Mouse (Mus musculus) monocyte, adult 5-6 weeks (primary cell): ENCODE results near the gene Olfr1390. TPM values are rescaled to one million over a fixed set of nuclear protein-coding genes. Genes with fewer than 3 reads are reported as not detected.
"Not testable (repeated sequence)": the region's sequence is repeated elsewhere in the genome, so short reads cannot be mapped to it uniquely, and the experiment has no call there.

ENCODE experiments used
- ATAC-seq: fragments of 153-309, 156-312 bp; replicated peaks from 2 replicates; pipeline ENCODE4 v1.8.0; 2017; ENCODE audit warnings: mild to moderate bottlenecking; ENCODE audit not compliant: low TSS enrichment, insufficient number of reproducible peaks, severe bottlenecking, poor library complexity, low FRiP score
- total RNA-seq: library from RNA; stranded (forward); fragments of 200-1000, 200-491, 200-594 nt; gene quantifications from 3 replicates; pipeline ENCODE4 v1.2.3, GENCODE M21; 2017

The Olfr1390 gene
- not detected in 3 replicates for total RNA-seq

DNA sequence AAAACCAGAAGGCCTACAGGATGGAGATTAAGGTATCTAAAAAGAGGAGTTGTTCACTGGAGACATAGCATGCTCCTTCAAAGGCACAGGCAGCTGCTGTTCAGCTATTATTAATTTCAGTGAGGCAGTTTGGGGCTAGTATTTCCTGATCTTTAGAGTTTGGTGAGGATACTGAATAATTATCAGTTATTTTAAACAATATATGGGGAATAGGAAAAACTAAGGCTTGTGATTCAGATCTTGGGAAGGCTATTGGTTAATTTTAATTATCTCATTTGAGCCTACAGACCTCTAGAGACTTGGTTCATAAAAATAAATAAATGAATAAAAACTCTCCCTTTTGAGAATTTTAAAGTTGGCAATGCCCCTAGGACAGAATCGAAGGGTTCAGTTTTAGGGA lies at the start of gene Olfr1390:
TSS of gene Olfr1390 (plus strand) at position 301 of the 400 bp plus-strand sequence.
- no peak for ATAC-seq

DNA sequence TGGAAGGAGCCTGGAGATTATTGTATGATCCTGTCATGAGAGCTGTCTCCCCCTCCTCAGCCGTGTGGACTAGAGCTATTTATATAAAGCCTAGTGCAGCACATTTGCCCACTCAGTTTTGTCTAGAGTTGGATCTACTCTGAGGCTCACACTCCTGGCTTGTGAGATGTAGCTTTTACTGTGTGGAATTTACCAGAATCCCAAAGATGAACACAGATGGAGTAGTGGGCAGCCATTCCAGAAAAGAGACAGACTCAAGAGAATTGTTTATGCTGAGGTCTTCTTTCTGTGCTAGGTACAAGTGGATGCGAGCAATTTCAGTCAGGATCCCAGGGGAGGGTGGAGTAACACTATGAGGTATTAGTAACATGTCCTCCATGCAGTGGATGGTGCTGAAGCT lies 47.7 kb upstream of the Olfr1390 start:
- no peak for ATAC-seq

DNA sequence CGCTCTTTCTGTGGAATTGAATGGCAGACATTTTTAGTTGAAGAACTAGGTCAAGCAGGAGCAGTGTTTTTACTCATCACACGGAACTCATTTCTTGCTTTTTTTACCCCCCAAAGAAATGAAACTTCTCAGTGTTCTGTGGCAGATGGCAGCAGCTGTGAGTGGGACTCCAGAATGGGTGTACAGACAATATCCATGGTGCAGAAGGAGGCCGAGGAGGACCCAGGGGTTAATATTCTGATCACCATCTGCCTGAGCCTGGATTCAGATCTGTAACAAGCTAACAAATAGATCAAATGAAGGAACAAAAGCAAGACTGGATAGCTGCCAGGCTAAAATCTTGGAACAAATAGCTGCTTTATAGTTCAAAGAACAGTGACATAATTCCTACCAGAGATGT lies 42.2 kb upstream of the Olfr1390 start:
- no peak for ATAC-seq

GRCm38 (mm10) chr11:49304441-49304840 lies 30.5 kb upstream of the Olfr1390 start, which contains the start of gene Olfr10:
Gene Olfr10 (plus strand): TSS chr11:49304741.
- ATAC-seq, result no peak

DNA sequence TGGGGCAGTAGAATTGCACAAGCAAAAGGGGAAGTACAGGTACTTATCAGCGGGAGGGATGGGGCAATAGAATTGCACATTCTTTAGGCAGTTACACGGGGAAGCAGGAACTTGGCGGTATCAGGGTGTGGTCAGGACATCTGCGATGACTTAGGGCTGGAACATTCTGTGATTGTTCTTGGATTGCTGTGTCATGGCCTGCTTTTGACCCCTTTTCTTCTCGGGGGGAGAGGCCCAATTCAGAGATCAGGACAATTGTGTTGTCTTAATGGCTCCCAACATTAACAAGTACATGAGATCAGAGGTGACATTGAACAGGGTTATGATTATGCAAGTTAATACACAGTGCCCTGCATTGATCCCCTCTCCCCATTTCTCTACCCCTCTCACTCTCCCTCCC lies 26.4 kb upstream of the Olfr1390 start:
- ATAC-seq, result not testable (repeated sequence)

GRCm38 (mm10) chr11:49322442-49322841 lies 12.5 kb upstream of the Olfr1390 start, which contains the start of gene Olfr1391:
Gene Olfr1391 (plus strand): TSS chr11:49322742.
- no peak for ATAC-seq

DNA sequence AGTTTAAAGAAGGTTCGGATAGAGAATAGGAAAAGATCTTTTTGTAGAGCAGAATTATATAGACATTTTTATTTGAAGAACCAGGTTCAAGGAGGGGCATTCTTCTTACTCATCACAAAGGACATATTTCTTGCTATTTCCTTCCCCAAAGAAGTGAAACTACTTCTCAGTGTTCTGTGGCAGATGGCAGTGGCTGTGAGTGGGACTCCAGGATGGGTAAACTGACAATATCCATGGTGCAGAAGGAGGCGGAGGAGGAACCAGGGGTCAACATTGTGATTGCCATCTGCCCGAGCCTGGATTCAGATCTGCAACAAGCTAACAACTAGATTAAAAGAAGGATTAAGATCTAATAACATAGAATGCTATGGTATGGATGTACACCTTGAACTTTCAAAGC lies 8.3 kb upstream of the Olfr1390 start:
- ATAC-seq, result no peak

DNA sequence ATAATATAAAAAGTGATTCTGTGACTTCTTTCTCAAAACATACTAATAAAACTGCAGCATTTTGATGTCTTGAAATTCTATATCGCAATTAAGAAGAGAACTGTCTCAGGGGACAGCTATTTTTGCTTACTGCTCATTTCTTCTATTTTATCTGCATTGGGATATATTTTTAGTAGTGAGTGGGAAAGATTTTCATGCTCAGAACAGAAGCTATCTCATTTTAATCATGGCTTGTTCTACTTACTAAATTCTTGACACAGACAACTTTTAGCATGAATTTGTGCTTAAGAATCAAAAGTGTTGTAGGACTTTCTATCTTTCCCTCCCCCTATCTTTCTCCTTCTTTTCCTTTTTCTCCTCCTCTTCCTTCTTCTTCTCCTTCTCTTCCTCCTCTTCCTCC lies 5.3 kb upstream of the Olfr1390 start:
- ATAC-seq, result no peak

DNA sequence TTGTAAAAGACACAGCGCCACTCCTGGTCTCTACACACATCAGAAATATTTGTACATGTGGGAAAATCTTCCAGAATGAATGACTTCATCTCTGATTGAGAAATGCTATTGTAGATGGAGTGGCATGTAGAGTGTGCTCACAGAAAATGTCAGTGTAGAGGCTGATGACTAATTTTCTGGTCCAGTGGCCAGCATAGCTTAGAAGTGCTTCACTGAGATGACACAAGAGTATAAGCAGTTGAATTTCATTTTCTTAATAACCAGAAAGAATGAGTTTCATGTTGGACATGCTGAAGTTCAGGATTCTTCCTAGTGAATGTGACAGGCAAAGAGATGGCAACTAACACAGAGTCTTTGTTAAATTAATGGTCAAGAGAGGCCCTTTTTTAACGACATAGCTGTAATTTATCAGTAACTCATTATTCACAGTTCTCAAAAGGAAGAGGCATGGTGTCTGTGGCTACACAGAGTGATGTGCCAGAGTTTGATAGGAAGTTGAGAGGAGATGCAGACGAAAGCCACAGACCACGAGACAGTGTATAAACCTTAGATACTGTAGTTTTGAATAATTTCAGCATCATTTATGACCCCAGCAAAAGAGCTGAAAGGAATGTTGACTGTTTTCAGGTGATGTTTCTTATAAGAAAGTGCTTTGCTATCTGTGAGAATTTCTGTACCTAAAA lies 2.3 kb downstream of the Olfr1390 start:
- no peak for ATAC-seq

GRCm38 (mm10) chr11:49383133-49383532 lies 48.1 kb downstream of the Olfr1390 start:
- no peak for ATAC-seq

DNA sequence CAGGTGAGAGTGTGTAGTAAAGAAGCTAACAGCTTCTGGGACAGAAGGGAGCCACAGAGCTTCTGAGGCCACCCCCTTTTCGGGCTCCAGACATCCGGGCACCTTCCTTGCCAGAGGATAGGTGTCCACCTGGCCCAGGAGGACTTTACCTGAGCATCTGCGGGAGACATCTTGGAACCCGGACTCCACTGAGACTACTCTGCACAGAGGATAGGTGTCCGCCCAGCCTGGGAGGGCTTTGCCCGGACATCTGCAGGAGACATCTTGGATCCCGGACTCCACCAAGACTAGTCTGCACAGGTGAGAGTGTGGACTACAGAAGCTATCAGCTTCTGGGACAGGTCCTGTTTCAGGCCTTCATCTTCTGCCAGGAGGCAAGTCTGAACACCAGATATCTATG lies 51.1 kb downstream of the Olfr1390 start:
- not testable (repeated sequence) for ATAC-seq

Other genes starting within 250 kb of the Olfr1390 start
- not detected in 3 replicates for gene Olfr1396, start 220.3 kb upstream of the Olfr1390 start, total RNA-seq
- gene Olfr1395, start 192.9 kb upstream of the Olfr1390 start, total RNA-seq, result not detected in 3 replicates
- gene Olfr1394, start 180.8 kb upstream of the Olfr1390 start, total RNA-seq, result not detected in 3 replicates
- 0.75 to 2.2 TPM (median 0.78 TPM) in 3 replicates for gene Btnl9, start 148.0 kb upstream of the Olfr1390 start, total RNA-seq
- 96.4 to 134 TPM (median 134 TPM) in 3 replicates for gene Zfp62, start 131.9 kb upstream of the Olfr1390 start, total RNA-seq
- 58.6 to 80.8 TPM (median 72.0 TPM) in 3 replicates for gene Mgat1, start 91.0 kb upstream of the Olfr1390 start, total RNA-seq
- 2.0 TPM in 1 of 3 replicates, not detected in the others for gene Olfr1393, start 56.9 kb upstream of the Olfr1390 start, total RNA-seq
- not detected in 3 replicates for gene Olfr1392, start 49.9 kb upstream of the Olfr1390 start, total RNA-seq
- gene Olfr10, start 30.4 kb upstream of the Olfr1390 start, total RNA-seq, result not detected in 3 replicates
- gene Olfr1391, start 12.4 kb upstream of the Olfr1390 start, total RNA-seq, result not detected in 3 replicates
- gene Olfr1389, start 87.9 kb downstream of the Olfr1390 start, total RNA-seq, result not detected in 3 replicates
- gene Olfr1388, start 101.4 kb downstream of the Olfr1390 start, total RNA-seq, result 0.68 TPM in 1 of 3 replicates, not detected in the others
- not detected in 3 replicates for gene Olfr1387, start 120.2 kb downstream of the Olfr1390 start, total RNA-seq
- not detected in 3 replicates for gene Olfr1386, start 129.9 kb downstream of the Olfr1390 start, total RNA-seq
- not detected in 3 replicates for gene Olfr1385, start 153.9 kb downstream of the Olfr1390 start, total RNA-seq
- not detected in 3 replicates for gene Olfr1384, start 171.5 kb downstream of the Olfr1390 start, total RNA-seq
- not detected in 3 replicates for gene Olfr1383, start 184.5 kb downstream of the Olfr1390 start, total RNA-seq
- gene Olfr1382, start 193.1 kb downstream of the Olfr1390 start, total RNA-seq, result 0.19 TPM in 1 of 3 replicates, not detected in the others
- not detected in 3 replicates for gene Olfr1381, start 208.3 kb downstream of the Olfr1390 start, total RNA-seq
- gene Olfr1380, start 221.7 kb downstream of the Olfr1390 start, total RNA-seq, result 0.32 TPM in 1 of 3 replicates, not detected in the others